Comparison of ENCODE assay signal across 8 mouse cellular contexts in the genomic region with DNA sequence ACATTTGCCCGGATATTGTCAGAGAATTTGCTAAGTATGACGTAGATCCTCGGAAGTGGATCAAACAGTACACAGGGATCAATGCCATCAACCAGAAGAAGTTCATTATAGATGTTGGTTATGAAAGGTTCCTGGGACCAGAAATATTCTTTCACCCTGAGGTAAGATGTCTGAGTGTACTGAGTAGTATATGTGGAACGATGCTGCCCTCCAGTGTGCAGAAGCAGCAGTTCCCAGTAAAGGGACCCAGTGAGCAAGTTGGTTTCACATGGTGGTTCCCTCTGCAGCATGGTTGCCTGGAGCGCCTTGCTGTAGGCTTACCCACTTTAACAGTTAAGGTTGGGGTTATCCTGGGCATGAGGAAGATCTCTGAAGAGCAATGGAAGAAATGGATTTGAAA.
DNase-seq lines count a peak whose midpoint lies in the region; ATAC-seq lines count a peak whose summit lies in the region.

No protein-coding gene starts in this region.

- intact Hi-C loops in left cerebral cortex, postnatal 4 days (cut with DNase I) = loop anchor here (5.0 kb wide), 1 partner anchor 399 kb away; no protein-coding TSS in a partner anchor

- no peaks in the 10 kb centered on the region for H3K27me3 ChIP-seq in intestine, embryonic 16.5 days (replicated peaks; ENCODE audit: control insufficient read depth, insufficient read depth, low read length)
- no peaks in the 10 kb centered on the region for H3K27me3 ChIP-seq in neural tube, embryonic 14.5 days (ENCODE audit: control insufficient read depth, insufficient read depth, low read length)

- no peak overlapping the region for H3K27ac ChIP-seq in intestine, embryonic 16.5 days (ENCODE audit: low read length)
- no peak overlapping the region for H3K27ac ChIP-seq in neural tube, embryonic 14.5 days (ENCODE audit: low read depth, low read length)

- H3K4me3 ChIP-seq in intestine, embryonic 16.5 days (ENCODE audit: low read length) = no peak overlapping the region
- no peak overlapping the region for H3K4me3 ChIP-seq in neural tube, embryonic 14.5 days (ENCODE audit: low read depth, low read length)

- H3K9ac ChIP-seq in intestine, embryonic 16.5 days (ENCODE audit: low read depth, low read length) = no peak overlapping the region
- H3K9ac ChIP-seq in neural tube, embryonic 14.5 days (replicated peaks; ENCODE audit: low read depth, low read length) = no peak overlapping the region

- peak; percentile 42; the same call in 1 of the 2 replicates for ATAC-seq in intestine, embryonic 16.5 days
- ATAC-seq in neural tube, embryonic 14.5 days (ENCODE audit: low read depth) = peak; percentile 86
- ATAC-seq in megakaryocyte, adult 5-6 weeks (ENCODE audit: poor library complexity, severe bottlenecking) = no peak

- H3K36me3 ChIP-seq in intestine, embryonic 16.5 days (ENCODE audit: control insufficient read depth, insufficient read depth, low read length) = no peaks in the 10 kb centered on the region
- no peaks in the 10 kb centered on the region for H3K36me3 ChIP-seq in neural tube, embryonic 14.5 days (ENCODE audit: control insufficient read depth, insufficient read depth, low read length)

- DNase-seq in CD4-positive, CD25-positive, alpha-beta regulatory T cell, adult 2 months (ENCODE audit: low read depth, low spot score) = peak; percentile 56
- peak; percentile 43 for DNase-seq in MN1 (ENCODE audit: low spot score)
- DNase-seq in cerebellum, adult 8-10 months = peak; percentile 35
- peak; percentile 54 for DNase-seq in forelimb bud, embryonic 11.5 days (ENCODE audit: low read depth, low spot score)
- peak; percentile 54 for DNase-seq in left cerebral cortex, postnatal 4 days

- no peak overlapping the region for H3K4me2 ChIP-seq in intestine, embryonic 16.5 days (ENCODE audit: low read depth, low read length)
- H3K4me2 ChIP-seq in neural tube, embryonic 14.5 days (ENCODE audit: low read depth, low read length) = no peak overlapping the region

- 69% methylated on average over 5 of the region's 5 CpGs for WGBS in intestine, embryonic 16.5 days
- WGBS in neural tube, embryonic 14.5 days = 75% methylated on average over 5 of the region's 5 CpGs

- H3K9me3 ChIP-seq in intestine, embryonic 16.5 days (ENCODE audit: control insufficient read depth, low read length) = no peaks in the 10 kb centered on the region
- no peaks in the 10 kb centered on the region for H3K9me3 ChIP-seq in neural tube, embryonic 14.5 days (ENCODE audit: control insufficient read depth, low read length)

- H3K4me1 ChIP-seq in intestine, embryonic 16.5 days (ENCODE audit: control insufficient read depth, insufficient read depth, low read length) = no peaks in the 10 kb centered on the region
- no peaks in the 10 kb centered on the region for H3K4me1 ChIP-seq in neural tube, embryonic 14.5 days (ENCODE audit: control insufficient read depth, insufficient read depth, low read length)
